Mouse (Mus musculus) hindbrain, embryonic 14.5 days (tissue): ENCODE results near the gene Pwp1. TPM values are rescaled to one million over a fixed set of nuclear protein-coding genes. Genes with fewer than 3 reads are reported as not detected.
"Not testable (repeated sequence)": the region's sequence is repeated elsewhere in the genome, so short reads cannot be mapped to it uniquely, and the experiment has no call there.

Experiments used
- ATAC-seq: fragments of 200-750 bp; cut with Nextera tagmentation; 2 replicates; pipeline ENCODE4 v1.8.0; 2017; ENCODE audit warnings: moderate number of reproducible peaks, mild to moderate bottlenecking, moderate TSS enrichment, moderate library complexity; ENCODE audit not compliant: low FRiP score
- DNase-seq: peaks from one replicate; pipeline ENCODE4 v3.0.0-alpha.2; 2015; ENCODE audit warnings: low spot score
- H3K27ac ChIP-seq: fragments of 300-500 bp; sonication (generic); 2 replicates; pipeline ENCODE4 v1.5.1; 2014; ENCODE audit warnings: mild to moderate bottlenecking, moderate library complexity
- H3K27me3 ChIP-seq: fragments of 300-500 bp; sonication (generic); 2 replicates; pipeline ENCODE4 v1.6.1; 2014; ENCODE audit warnings: mild to moderate bottlenecking, low read length, mixed read lengths; ENCODE audit not compliant: control insufficient read depth, insufficient read depth
- H3K36me3 ChIP-seq: fragments of 300-500 bp; sonication (generic); replicated peaks from 2 replicates; pipeline ENCODE4 v1.6.1; 2014; ENCODE audit not compliant: control insufficient read depth, insufficient read depth
- H3K4me1 ChIP-seq: fragments of 300-500 bp; sonication (generic); replicated peaks from 2 replicates; pipeline ENCODE4 v1.6.1; 2014; ENCODE audit warnings: antibody characterized with exemption, low read length, mixed read lengths; ENCODE audit not compliant: control insufficient read depth, insufficient read depth
- H3K4me2 ChIP-seq: fragments of 300-500 bp; sonication (generic); replicated peaks from 2 replicates; pipeline ENCODE4 v1.6.1; 2014; ENCODE audit warnings: mild to moderate bottlenecking, moderate library complexity
- H3K4me3 ChIP-seq: fragments of 300-500 bp; sonication (generic); replicated peaks from 2 replicates; pipeline ENCODE4 v1.5.1; 2014; ENCODE audit warnings: mild to moderate bottlenecking, low read length
- H3K9ac ChIP-seq: fragments of 300-500 bp; sonication (generic); 2 replicates; pipeline ENCODE4 v1.6.1; 2014
- H3K9me3 ChIP-seq: fragments of 300-500 bp; sonication (generic); 2 replicates; pipeline ENCODE4 v1.6.1; 2016; ENCODE audit warnings: low read length; ENCODE audit not compliant: control insufficient read depth
- WGBS: fragments of 180-500 bp; shearing (Covaris S2); extraction: QIAGEN DNeasy Blood & Tissue Kit; methylation state at CpG from one replicate; pipeline ENCODE4 v1.1.7; 2014; 5-methylcytosine and 5-hydroxymethylcytosine counted together
- polyA plus RNA-seq: library from polyadenylated mRNA; unstranded; fragments of >200 nt; fragmentation: Nextera tagmentation; extraction: Ambion mirVana; gene quantifications from 2 replicates; pipeline ENCODE4 v1.2.1, GENCODE M21; 2014

Pwp1 gene
- polyA plus RNA-seq: 68.3 and 74.7 TPM in 2 replicates

DNA sequence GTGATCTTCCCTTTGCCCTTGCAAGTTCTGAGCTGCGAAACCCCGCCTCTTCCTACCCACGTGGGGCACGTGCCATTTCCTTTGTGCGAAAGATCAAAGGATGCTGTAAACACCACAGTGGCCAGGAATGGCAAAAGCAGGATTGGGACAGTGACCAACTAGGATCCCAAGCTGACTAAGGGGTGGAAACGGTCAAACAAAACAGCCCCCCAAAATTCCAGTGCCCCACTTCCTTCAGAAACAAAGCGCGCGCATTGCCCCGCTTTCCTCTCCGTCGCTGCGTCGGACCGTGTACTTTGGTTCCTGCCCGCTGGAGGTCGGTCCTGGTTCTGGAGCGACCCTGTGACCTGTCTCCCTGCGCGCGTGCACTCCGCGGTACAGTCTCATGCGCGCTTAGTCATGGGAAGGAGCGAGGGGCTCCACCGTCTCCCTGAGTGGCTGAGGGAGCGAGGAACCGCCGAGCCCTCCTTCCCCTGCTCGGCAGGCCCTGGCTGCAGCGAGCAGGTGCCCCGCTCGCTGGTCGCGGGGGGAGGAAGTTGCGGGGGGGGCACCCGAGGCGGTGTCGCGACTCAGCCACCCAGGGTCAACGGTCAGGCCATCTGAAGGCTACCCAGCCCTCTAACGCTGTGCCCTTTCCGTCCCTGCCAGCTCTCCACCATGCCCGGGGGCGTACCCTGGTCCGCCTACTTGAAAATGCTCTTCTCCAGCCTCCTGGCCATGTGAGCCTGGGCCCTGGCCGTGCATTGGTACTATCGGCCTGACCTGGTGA lies at the start of gene Pwp1:
TSS of gene Pwp1 (plus strand) at position 410 of the 769 bp plus-strand sequence.
- WGBS: 1% methylated on average over 33 of the region's 49 CpGs
- peak within 1 kb of the TSS; percentile 85 for H3K9ac ChIP-seq
- H3K9me3 ChIP-seq, H3K36me3 ChIP-seq, H3K27me3 ChIP-seq, H3K4me1 ChIP-seq: not testable (repeated sequence)
- peak; percentile 98 for ATAC-seq
- H3K4me3 ChIP-seq: peak within 1 kb of the TSS; percentile 55
- peak within 1 kb of the TSS; percentile 95 for H3K4me2 ChIP-seq
- DNase-seq: peak; percentile 72
- peak within 1 kb of the TSS; percentile 82 for H3K27ac ChIP-seq

DNA sequence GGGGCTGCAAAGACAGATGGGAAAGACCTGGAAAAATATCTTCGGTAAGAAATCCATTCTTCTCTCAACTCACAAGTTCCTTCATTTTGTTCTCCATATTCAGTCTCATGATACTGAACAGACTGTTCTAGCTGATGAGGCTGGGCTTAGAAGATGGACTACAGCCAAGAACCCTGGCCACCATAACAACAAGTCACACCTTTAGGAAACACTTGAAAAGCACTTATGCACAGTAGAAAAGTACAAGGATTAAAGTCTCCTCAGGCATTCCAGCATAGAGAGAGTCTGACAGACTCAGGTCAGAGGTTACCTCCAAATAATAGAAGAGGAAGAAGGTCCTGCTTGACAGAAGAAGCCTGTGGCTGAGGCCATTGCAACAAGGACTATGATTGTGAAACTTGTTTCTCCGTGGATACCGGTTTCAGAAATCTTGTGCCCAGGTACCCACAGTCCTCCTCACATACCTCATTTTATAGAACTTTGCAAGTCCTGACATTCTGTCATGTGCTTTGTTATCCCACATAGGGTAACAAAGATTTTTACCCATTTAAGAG lies 7.1 kb upstream of the Pwp1 start:
- ATAC-seq, H3K9me3 ChIP-seq, DNase-seq, H3K27ac ChIP-seq, H3K36me3 ChIP-seq, H3K27me3 ChIP-seq, H3K9ac ChIP-seq, H3K4me1 ChIP-seq, H3K4me2 ChIP-seq, H3K4me3 ChIP-seq: not testable (repeated sequence)
- WGBS: 96% methylated on average over 1 of the region's 3 CpGs

DNA sequence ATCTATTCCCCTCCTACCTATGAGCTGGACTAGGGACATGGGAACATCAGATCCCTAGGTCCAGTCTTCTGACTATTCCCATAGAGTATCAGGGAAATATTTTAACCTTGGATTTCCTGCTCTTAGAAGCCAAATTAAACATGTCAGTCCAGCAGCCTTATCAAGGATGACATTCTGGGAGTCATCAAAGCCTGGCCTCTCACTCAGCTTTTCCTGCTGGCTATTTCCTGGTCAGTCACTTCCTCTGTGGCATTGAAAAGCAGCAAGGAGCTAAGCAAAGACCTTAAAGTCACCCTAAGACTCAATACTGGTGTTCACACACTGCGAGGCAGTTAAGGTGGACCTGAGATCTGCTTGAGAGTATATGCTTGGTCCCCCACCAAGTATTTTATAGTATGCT lies 5.5 kb upstream of the Pwp1 start:
- H3K4me2 ChIP-seq, H3K4me3 ChIP-seq, H3K9ac ChIP-seq, H3K27me3 ChIP-seq, H3K9me3 ChIP-seq, H3K4me1 ChIP-seq, H3K36me3 ChIP-seq, H3K27ac ChIP-seq, ATAC-seq, DNase-seq: not testable (repeated sequence)
- WGBS: 77% methylated on average over 1 of the region's 1 CpGs

DNA sequence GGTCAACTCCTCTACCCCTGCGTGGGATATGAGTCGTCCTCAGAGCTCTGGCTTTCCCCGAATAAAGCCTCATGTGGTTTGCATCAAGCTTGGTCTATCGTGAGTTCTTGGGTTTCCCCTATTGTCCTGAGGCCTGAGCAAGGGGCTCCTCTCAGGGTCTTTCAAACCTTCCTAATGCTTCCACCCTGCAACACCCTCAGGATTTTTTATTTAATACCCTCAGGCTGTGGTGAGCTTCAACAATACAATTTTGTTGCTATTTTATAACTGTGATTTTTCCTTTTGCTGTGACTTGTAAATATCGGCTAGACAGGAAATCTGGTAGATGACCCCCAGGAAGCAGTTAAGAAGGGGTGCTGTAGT lies 591 bp upstream of the Pwp1 start:
- not testable (repeated sequence) for H3K4me1 ChIP-seq, H3K27me3 ChIP-seq, H3K9me3 ChIP-seq, H3K36me3 ChIP-seq, DNase-seq
- Histone ChIP-seq H3K4me3 (peak overlapping the region; percentile 55), H3K9ac (0 out of 2 replicates have a peak overlapping the region, but pooled peaks have one; percentile 28), H3K4me2 (peak overlapping the region; percentile 95), H3K27ac (peak overlapping the region; percentile 82; the same call in 1 of the 2 replicates)
- peak; percentile 34; the same call in 1 of the 2 replicates for ATAC-seq
- WGBS: 51% methylated on average over 5 of the region's 5 CpGs

DNA sequence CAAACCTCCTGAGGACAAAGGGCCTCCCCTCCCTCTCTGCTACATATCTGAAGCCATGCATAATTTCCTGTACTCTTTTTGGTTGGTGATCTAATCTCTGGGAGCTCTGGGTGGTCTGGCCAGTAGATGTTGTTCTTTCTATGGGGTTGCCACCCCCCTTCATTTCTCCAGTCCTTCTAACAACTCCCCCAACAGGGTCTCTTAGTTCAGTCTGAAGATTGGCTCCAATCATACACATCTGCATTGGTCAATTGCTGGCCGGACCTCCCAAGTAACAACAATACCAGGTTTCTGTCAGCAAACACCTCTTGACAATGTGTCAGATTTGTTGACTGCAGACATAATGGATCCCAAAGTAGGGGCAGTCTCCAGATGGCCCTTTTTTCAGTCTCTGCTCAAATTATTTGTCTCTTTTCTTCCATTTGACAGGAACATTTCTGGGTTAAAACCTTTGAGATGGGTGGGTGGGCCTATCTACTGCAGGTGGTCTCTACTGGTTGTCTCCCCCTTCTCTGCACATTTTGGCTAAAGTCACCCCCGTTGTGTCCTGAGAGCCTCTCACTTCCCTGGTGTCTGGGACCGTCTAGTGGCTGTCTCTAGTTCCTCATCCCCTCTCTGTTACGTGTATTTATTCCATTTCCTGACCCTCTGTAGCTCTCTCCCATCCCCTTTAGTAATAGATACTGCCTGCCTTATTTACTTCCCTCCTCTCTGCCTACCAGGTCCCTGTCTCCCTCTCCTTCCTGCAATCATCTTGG lies 17.0 kb downstream of the Pwp1 start:
- Histone ChIP-seq H3K36me3 (no peaks in the 10 kb centered on the region), H3K27me3 (no peaks in the 10 kb centered on the region), H3K4me1 (no peaks in the 10 kb centered on the region), H3K4me3 (no peak overlapping the region), H3K4me2 (no peak overlapping the region), H3K27ac (no peak overlapping the region), H3K9ac (no peak overlapping the region), H3K9me3 (no peaks in the 10 kb centered on the region)
- 76% methylated on average over 4 of the region's 4 CpGs for WGBS
- no peak for DNase-seq
- no peak for ATAC-seq

DNA sequence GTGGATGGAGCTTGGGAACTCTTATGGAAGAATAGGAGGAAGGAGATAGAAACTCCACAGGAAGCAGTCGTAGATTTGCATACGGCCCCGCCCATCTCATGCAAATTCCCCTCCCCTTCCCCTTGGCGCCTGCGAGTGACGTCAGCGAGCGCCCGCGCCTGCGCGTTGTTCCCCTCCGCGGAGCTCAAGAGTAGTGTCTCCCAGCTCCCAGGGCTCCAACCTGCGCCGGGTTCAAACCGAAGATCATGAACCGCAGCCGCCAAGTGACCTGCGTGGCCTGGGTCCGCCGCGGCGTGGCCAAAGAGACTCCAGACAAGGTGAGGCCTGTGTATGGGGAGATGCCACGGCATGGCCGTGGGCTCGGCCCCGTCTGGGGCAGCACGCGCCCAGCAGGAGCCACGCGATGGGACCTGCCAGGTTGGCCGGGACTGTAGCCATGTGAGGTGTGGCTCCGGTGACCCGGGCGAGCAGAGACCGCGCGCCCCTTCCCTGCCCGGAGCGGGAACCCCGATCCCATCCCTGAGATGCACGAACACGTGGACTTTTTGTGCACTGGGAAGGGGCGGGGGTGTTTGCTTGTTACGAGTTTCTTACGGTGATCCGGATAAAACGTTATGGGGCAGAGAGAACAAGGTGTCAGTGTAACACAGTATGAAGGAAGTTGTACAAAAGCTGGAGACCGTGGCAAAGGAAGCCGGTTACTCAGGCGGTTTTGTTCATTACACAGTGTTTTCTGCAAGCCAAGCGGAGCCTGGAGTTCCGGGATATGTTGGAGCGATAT lies 42.6 kb downstream of the Pwp1 start:
- H3K4me2 ChIP-seq: peak overlapping the region; percentile 96
- peak overlapping the region; percentile 89 for H3K9ac ChIP-seq
- DNase-seq (peak; percentile 96), ATAC-seq (peak; percentile 98)
- WGBS: under 1% methylated on average over 55 of the region's 55 CpGs
- peaks cover 14% of the 10 kb centered on the region for H3K4me1 ChIP-seq
- H3K36me3 ChIP-seq: peaks cover 28% of the 10 kb centered on the region
- peak overlapping the region; percentile 20; the same call in 1 of the 2 replicates for H3K27ac ChIP-seq
- peak overlapping the region; percentile 100 for H3K4me3 ChIP-seq
- H3K27me3 ChIP-seq: no peaks in the 10 kb centered on the region
- no peaks in the 10 kb centered on the region for H3K9me3 ChIP-seq

DNA sequence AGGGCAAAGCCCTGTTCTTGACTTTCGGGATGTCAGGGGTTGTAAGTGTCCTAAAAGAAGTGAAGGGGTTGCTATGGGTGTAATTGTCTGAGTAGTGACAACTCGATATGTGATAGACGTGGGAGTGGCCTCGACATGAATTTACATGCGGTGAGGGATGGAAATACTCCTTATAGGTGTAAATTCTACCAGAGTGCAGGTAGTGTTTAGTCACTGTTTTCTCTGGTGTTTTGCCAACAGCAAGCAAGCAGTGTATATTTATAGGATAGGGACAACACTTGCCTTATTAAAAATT lies 43.1 kb downstream of the Pwp1 start:
- Histone ChIP-seq H3K9me3 (no peaks in the 10 kb centered on the region), H3K36me3 (peaks cover 33% of the 10 kb centered on the region), H3K4me3 (peak overlapping the region; percentile 100), H3K27ac (no peak overlapping the region), H3K9ac (peak overlapping the region; percentile 89), H3K4me1 (peaks cover 14% of the 10 kb centered on the region), H3K27me3 (no peaks in the 10 kb centered on the region), H3K4me2 (peak overlapping the region; percentile 96)
- DNase-seq (no peak), ATAC-seq (peak; percentile 1; the same call in 1 of the 2 replicates)
- 6% methylated on average over 5 of the region's 5 CpGs for WGBS

DNA sequence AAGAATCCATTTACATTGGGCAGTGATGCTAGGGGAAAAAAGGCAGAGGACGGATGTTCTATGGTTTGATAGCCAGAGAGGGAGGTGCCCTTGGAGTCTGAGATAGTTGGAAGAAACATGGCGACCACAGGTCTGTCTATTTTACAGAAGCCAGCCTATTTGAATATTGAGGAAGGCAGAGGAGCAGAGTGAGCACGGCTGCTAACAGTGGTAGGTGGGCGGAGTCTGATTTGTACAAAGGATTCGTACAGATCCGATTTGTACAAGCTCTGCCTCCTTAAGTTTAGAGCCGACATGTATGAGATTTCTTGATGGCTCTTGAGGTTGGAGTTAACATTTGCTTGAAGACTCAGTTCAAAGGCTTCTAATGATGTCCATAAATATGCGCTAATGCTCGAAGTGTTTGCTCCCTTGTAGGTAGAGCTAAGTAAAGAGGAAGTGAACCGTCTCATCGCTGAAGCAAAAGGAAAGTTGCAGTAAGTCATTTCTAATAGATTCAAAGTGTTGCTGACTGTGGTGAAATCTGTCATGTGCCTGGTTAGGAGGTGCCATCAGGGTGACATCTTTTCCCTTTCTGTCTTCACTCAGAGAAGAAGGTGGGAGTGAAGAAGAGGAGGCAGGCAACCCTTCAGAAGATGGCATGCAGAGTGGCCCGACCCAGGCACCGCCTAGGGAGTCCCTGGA lies 44.7 kb downstream of the Pwp1 start:
- peaks cover 48% of the 10 kb centered on the region for H3K36me3 ChIP-seq
- 93% methylated on average over 13 of the region's 13 CpGs for WGBS

More for the DNA sequence above, 44.7 kb downstream of the Pwp1 start:
- Histone ChIP-seq H3K27me3 (no peaks in the 10 kb centered on the region), H3K4me2 (no peak overlapping the region), H3K9ac (no peak overlapping the region), H3K4me1 (peaks cover 14% of the 10 kb centered on the region), H3K27ac (no peak overlapping the region), H3K9me3 (no peaks in the 10 kb centered on the region), H3K4me3 (no peak overlapping the region)
- ATAC-seq (no peak), DNase-seq (peak; percentile 14)
